Mouse (Mus musculus): Measurements from ENCODE around the gene Chrnd.
A peak's percentile ranks its signal among the peaks of the same experiment; 100 is the strongest.

Chrnd gene

DNA sequence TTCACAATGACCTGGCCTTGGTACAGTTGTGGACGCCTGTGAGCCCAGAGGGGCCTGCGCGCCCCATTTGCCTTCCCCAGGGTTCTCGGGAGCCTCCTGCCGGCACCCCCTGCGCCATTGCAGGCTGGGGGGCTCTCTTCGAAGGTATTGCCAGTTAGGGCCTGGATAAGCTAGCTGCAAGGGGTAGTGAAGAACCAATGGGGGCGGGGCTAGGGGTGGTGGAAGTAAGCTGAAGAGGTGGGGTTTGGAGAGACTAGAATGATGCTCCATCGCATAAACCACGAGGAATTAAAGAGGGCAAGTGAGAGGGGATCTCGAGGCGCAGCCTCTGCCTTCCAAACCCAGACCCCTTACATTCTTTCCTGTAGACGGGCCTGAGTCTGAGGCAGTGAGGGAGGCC, 4.9 kb upstream of the Chrnd start:
- DNase-seq: no peak

DNA sequence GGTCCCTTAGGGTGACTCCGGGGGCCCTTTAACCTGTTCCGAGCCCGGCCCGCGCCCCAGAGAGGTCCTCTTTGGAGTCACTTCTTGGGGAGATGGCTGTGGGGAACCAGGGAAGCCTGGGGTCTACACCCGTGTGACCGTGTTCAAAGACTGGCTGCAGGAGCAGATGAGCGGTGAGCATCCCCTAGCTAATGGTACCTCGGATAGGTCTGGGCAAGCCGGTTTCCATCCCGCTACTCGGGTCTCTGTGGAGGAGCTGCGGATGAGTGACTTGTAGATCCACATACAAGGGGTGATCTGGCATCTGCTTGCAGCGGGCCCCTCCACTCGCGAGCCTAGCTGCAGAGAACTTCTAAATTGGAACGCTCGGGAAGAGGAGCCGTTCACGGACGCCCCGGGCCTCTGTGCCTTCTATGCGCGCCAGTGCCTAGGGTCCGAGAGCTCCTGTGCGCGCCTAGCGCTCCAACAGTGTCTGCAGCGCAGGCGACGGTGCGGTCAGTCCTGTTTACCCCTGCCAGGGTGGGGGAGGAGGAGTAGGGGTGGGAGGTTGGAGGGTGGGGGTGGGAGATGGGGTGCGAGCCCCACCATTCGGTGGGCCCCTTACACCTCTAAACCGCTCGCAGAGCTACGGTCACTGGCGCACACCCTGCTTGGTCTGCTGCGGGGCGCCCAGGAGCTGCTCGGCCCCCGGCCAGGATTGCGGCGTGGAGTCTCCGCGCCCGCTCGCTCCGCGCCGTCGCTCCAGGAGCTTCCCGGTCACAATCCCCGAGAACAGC, 4.0 kb upstream of the Chrnd start:
- DNase-seq: peak in 1 of 2 experiments; percentile 24

- DNase-seq: peak; percentile 75 to 83
Observed at GRCm38 (mm10) chr1:87187037-87187355, 3.4 kb upstream of the Chrnd start.

GRCm38 (mm10) chr1:87197296-87197695, 6.9 kb downstream of the Chrnd start:
- no peak for DNase-seq

DNA sequence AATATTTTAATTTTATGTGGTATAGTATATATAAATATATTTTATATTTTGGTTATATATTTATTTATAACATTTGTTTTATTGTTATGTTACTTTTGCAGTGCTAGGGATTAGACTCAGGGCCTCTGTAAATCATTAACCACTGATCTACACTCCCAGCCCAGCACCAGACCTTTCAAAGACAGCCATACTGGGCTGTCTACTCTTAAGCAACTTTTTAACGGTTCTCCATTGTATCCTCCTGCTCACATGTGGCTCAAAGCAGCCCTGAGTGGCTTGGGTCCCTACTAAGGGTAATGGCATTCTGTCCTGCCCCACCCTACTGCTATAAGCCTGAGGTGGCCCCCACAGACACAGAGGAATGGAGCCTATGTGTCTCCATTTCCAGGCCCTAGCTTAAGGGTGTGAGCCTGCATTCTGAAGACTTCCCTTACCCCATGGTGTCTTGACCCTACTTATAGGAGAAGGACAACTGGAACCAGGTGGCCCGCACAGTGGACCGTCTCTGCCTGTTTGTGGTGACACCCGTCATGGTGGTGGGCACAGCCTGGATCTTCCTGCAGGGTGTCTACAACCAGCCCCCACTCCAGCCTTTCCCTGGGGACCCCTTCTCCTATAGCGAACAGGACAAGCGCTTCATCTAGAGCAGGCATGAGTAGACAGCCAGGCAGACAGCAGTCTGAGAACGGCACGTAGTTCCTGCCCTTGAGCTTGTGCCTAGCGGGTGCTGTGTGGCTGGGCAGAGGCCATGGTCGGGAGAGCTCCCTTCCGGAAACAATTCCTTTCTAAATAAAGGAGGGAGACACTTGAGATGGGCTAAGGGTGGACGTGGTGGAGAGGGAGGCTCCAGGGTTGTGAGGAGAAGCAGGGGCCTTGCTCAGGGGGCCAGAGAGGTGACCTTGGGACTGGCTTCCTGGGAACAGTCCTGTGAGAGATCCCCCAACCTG, 8.0 kb downstream of the Chrnd start:
- no peak for DNase-seq

GRCm38 (mm10) chr1:87200811-87201210, 10.4 kb downstream of the Chrnd start:
- DNase-seq: no peak

- no peak for DNase-seq
Observed at GRCm38 (mm10) chr1:87201848-87202247, 11.4 kb downstream of the Chrnd start.

- no peak for DNase-seq
Observed at GRCm38 (mm10) chr1:87203779-87204178, 13.4 kb downstream of the Chrnd start.

DNA sequence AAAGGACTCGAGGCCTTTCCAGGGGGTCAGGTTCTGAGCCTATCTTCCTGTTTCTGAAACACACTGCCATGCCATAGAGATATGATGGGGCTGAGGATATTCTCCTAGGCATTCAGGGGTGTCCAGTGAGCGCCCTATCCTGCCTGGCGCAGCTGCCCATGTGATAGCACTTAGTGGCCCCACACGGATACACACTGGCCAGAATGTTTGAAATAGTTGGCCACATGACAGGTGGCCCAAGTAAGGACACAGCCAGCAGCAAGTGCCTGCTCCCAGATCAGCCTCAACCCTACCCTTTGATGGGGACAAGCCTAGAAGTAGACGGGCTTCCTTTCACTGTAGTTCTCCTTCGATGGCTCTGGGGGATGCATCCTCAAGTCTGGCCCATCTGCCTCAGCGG, 14.1 kb downstream of the Chrnd start, which contains the start of gene Chrng:
TSS of gene Chrng (plus strand) at position 193 of the 400 bp plus-strand sequence.
- no peak for DNase-seq

- DNase-seq: no peak
Observed at GRCm38 (mm10) chr1:87205038-87205437, 14.6 kb downstream of the Chrnd start.

- no peak for DNase-seq
Observed at GRCm38 (mm10) chr1:87205502-87205901, 15.1 kb downstream of the Chrnd start.

DNA sequence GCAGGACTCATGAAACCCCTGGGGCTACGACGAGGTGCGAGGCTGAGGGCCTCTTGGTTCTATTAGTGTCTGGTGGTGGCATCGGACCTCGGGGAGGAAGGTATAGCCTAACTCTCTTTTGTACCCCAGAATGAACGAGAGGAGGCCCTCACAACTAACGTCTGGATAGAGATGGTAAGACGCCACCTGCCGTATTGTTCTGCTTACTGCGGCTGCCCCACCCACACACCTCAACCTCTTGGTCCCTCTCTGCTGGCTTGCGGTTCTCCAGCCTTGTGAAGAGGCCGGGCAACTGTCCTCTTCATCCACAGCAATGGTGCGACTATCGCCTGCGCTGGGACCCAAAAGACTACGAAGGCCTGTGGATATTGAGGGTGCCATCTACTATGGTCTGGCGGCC, 15.9 kb downstream of the Chrnd start:
- no peak for DNase-seq

GRCm38 (mm10) chr1:87211431-87211830, 21.0 kb downstream of the Chrnd start:
- DNase-seq: no peak

DNA sequence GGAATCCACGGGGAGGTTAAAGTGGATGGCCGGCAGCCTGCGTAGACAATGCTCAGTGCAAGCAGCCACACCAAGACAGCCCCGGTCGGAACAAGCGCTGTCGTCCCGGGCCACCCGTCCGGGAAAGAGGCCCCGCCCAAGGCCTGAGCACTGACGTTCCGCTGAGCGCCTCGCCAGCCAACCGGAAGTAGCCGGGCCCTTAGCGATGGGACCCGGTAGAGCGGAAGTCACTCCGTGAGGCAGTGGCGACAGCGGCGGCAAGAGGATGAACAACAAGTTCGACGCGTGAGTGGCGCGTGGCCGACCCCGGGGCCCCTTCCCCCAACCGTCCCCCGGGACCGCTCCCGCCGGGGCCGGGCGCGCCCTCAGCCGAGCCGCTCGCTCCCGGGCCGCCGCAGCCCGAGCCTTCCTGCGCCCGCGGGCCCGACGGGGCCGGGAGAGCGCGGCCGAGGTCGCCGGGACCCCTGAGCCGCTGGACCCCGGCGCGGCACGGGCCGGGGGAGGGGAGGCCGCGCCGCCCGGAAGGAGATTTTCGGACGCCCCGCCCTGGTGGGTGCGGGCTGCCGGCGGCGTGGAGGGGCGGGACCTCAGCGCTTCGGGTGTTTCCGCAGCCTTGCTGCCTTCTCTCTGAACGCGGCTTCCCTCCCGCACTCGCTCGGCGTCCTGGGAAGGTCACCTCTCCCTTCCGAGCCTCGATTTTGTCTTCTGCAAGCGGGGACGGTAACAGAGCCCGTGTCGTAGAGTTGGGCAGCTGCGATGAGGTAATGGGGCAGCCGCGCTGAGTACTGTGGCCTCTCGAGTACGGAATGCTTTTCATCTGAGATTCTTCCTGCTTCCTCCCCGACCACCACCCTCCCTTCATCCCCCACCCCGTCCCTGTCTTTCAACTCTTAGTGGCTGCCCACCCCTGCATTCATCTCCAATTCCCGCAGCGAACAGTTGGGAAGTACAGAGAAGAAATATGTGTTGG, 23.6 kb downstream of the Chrnd start, which contains the start of gene Eif4e2:
TSS of gene Eif4e2 (plus strand) at position 180 of the 970 bp plus-strand sequence.
- DNase-seq: peak; percentile 92 to 93

- DNase-seq: no peak
Observed at GRCm38 (mm10) chr1:87214748-87215147, 24.3 kb downstream of the Chrnd start.

DNA sequence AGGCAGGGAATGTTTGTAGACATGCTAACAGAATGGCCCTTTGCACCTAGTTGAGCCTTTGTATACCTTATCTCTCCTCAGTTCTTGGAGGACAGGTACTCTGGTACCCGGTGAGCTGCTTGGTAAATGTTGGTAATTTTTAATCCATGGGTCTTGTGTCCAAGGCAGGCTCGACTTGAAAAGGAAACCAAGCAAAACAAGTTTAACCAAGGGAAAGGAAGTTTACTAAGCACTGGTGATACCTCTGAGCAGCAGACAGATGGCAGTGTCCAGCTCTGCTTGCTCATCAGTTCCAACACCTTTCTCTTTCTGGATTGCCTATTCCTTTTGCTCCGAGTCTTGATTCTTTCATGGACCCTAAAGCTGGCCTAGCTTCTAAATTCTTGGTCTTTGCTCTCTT, 27.5 kb downstream of the Chrnd start:
- DNase-seq: no peak

- no peak for DNase-seq
Observed at GRCm38 (mm10) chr1:87225739-87226138, 35.3 kb downstream of the Chrnd start.

- DNase-seq: peak in 1 of 2 experiments; percentile 25
Observed at GRCm38 (mm10) chr1:87226409-87227159, 36.2 kb downstream of the Chrnd start.

GRCm38 (mm10) chr1:87227160-87227550, 36.7 kb downstream of the Chrnd start:
- DNase-seq: peak; percentile 83 to 92

- DNase-seq: no peak
Observed at GRCm38 (mm10) chr1:87230606-87231005, 40.2 kb downstream of the Chrnd start.

GRCm38 (mm10) chr1:87232197-87232596, 41.8 kb downstream of the Chrnd start:
- DNase-seq: no peak

DNA sequence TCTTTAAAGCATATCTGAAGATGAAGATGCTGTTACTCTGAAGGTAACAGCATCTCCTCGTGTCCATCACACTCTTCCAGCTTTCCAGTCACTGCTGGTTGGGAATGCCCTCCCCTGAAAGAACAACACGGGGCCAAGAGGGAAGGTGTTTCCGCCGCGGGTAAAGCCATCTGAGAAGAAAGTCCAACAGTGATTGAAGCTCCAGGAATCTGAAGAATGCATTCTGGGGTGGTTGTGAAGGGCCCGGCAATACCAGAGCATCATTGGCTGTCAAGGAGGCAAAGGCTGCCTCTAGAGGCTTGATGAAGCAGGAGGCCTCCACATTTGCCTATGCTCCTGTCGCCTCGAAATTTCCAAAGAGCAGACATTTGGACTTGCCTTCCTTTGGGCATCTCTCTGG, 48.6 kb downstream of the Chrnd start:
- DNase-seq: no peak

Measured in cerebellum, adult 18-20 months (tissue).